Mouse (Mus musculus): Measurements from ENCODE around the gene Fbll1. TPM values are rescaled to one million over a fixed set of nuclear protein-coding genes. Genes with fewer than 3 reads are reported as not detected.

Gene Fbll1
- polyA plus RNA-seq, 1 experiment = 0.05 TPM

GRCm38 (mm10) chr11:35837156-35838126 is 38.8 kb upstream of the Fbll1 start:
- TF ChIP-seq POLR2A (IDR thresholded peaks at IDR 0.05; ENCODE audit: low read depth, low read length) = no peak
- TF ChIP-seq CTCF (conservative IDR thresholded peaks at IDR 0.05; ENCODE audit: insufficient read depth, insufficient read length, low read depth, low read length) = no peak
- no peak overlapping the region for H3K27ac ChIP-seq (ENCODE audit: insufficient read depth, low read depth, low read length)

DNA sequence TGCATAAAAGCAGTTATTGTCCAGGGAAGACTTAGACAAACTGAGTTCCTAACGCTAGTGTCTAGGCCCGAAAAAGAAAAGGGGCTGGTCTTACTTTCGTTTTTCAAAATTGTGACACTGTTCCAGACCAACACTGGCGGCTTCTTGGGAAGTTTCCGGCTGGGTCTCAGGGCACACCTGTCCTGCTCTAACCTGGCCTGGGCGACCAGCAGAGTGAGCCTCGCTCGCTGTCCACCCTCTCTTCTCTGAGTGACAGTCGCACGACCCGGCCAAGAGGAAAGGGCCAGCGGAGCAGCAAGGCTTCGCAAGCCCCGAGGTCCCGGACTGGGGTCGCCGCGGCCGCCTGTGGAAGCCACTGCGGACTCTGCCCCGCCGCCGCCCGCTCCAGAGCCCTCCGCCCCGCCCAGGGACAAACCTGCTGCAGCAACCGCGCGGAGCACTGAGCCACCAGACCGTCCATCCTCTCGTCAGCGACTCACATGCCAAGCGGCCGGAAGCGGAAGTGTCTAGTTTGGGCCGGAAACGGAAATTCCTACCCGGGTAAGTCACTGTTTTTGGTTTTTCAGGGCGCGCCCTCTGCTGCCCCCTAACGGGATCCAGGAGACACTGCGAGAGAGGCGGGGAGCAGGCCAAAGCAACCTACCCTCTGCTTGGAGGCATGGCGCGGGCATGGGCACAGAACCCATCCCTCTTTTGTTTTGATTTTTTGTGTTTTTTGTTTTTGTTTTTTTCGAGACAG is 35.5 kb upstream of the Fbll1 start, which contains the start of gene Rars:
TSS of gene Rars (minus strand) at position 485 of the 739 bp plus-strand sequence.
- TF ChIP-seq POLR2A (IDR thresholded peaks at IDR 0.05; ENCODE audit: low read depth, low read length) = peak; percentile 32
- TF ChIP-seq CTCF (conservative IDR thresholded peaks at IDR 0.05; ENCODE audit: insufficient read depth, insufficient read length, low read depth, low read length) = peak; percentile 84

More at GRCm38 (mm10) chr11:35837156-35838126, 38.8 kb upstream of the Fbll1 start:
- no peak for DNase-seq
- 82% methylated on average over 5 of the region's 5 CpGs for WGBS
- Histone ChIP-seq H3K4me1 (ENCODE audit: control insufficient read depth, insufficient read depth, low read length) (peaks cover 7% of the 10 kb centered on the region), H3K4me3 (ENCODE audit: insufficient read depth, low read depth, low read length) (no peak overlapping the region), H3K36me3 (ENCODE audit: control insufficient read depth, insufficient read depth, low read length) (peaks cover 2% of the 10 kb centered on the region; the same call in 1 of the 2 replicates), H3K27me3 (replicated peaks; ENCODE audit: control insufficient read depth, insufficient read depth, low read length) (no peaks in the 10 kb centered on the region)

DNA sequence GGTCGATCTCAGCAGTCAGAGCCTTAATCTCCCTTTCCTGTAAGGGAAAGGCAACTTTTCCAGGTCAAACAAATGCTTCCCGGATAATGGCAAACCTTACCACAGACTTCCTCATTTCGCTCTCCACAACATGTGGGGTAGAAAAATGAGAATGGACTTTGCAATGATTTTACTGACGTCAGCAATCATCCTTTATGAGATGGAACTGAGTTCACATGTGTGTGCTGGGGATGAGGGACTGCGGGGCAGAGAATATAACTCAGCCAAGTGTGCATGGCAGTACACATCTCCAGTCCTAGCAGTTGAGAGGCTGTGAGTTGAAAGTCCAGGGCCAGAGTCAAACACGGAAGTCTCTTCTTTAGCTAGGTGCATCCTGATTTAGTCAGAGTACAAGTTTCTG is 34.6 kb upstream of the Fbll1 start:
- Histone ChIP-seq H3K27me3 (replicated peaks; ENCODE audit: control insufficient read depth, insufficient read depth, low read length) (no peaks in the 10 kb centered on the region), H3K27ac (ENCODE audit: insufficient read depth, low read depth, low read length) (no peak overlapping the region), H3K4me1 (ENCODE audit: control insufficient read depth, insufficient read depth, low read length) (peaks cover 7% of the 10 kb centered on the region), H3K4me3 (ENCODE audit: insufficient read depth, low read depth, low read length) (peak overlapping the region; percentile 20; the same call in 1 of the 2 replicates), H3K36me3 (ENCODE audit: control insufficient read depth, insufficient read depth, low read length) (peaks cover 4% of the 10 kb centered on the region)
- no peak for TF ChIP-seq CTCF (conservative IDR thresholded peaks at IDR 0.05; ENCODE audit: insufficient read depth, insufficient read length, low read depth, low read length)
- TF ChIP-seq POLR2A (IDR thresholded peaks at IDR 0.05; ENCODE audit: low read depth, low read length) = no peak
- 51% methylated on average over 6 of the region's 6 CpGs for WGBS
- peak; percentile 27 for DNase-seq

More for the DNA sequence above, 35.5 kb upstream of the Fbll1 start, which contains the start of gene Rars:
- peak within 1 kb of the TSS; percentile 52 for H3K27ac ChIP-seq (ENCODE audit: insufficient read depth, low read depth, low read length)
- WGBS = under 1% methylated on average over 46 of the region's 46 CpGs
- DNase-seq = peak; percentile 97
- H3K4me1 ChIP-seq (ENCODE audit: control insufficient read depth, insufficient read depth, low read length) = peaks cover 7% of the 10 kb centered on the region
- peaks cover 1% of the 10 kb centered on the region for H3K36me3 ChIP-seq (ENCODE audit: control insufficient read depth, insufficient read depth, low read length)
- H3K27me3 ChIP-seq (replicated peaks; ENCODE audit: control insufficient read depth, insufficient read depth, low read length) = no peaks in the 10 kb centered on the region
- peak within 1 kb of the TSS; percentile 100 for H3K4me3 ChIP-seq (ENCODE audit: insufficient read depth, low read depth, low read length)

- peaks cover 8% of the 10 kb centered on the region for H3K36me3 ChIP-seq (ENCODE audit: control insufficient read depth, insufficient read depth, low read length)
- WGBS = 56% methylated on average over 4 of the region's 4 CpGs
Measured at GRCm38 (mm10) chr11:35832139-35832538, 33.5 kb upstream of the Fbll1 start.

GRCm38 (mm10) chr11:35827714-35828113 is 29.0 kb upstream of the Fbll1 start:
- DNase-seq = no peak
- no peaks in the 10 kb centered on the region for H3K4me1 ChIP-seq (ENCODE audit: control insufficient read depth, insufficient read depth, low read length)
- WGBS = 92% methylated on average over 6 of the region's 6 CpGs
- H3K27me3 ChIP-seq (replicated peaks; ENCODE audit: control insufficient read depth, insufficient read depth, low read length) = no peaks in the 10 kb centered on the region
- H3K4me3 ChIP-seq (ENCODE audit: insufficient read depth, low read depth, low read length) = no peak overlapping the region
- peaks cover 17% of the 10 kb centered on the region for H3K36me3 ChIP-seq (ENCODE audit: control insufficient read depth, insufficient read depth, low read length)
- no peak for TF ChIP-seq POLR2A (IDR thresholded peaks at IDR 0.05; ENCODE audit: low read depth, low read length)
- TF ChIP-seq CTCF (conservative IDR thresholded peaks at IDR 0.05; ENCODE audit: insufficient read depth, insufficient read length, low read depth, low read length) = no peak
- H3K27ac ChIP-seq (ENCODE audit: insufficient read depth, low read depth, low read length) = no peak overlapping the region

More at GRCm38 (mm10) chr11:35832139-35832538, 33.5 kb upstream of the Fbll1 start:
- Histone ChIP-seq H3K27ac (ENCODE audit: insufficient read depth, low read depth, low read length) (no peak overlapping the region), H3K4me3 (ENCODE audit: insufficient read depth, low read depth, low read length) (no peak overlapping the region), H3K4me1 (ENCODE audit: control insufficient read depth, insufficient read depth, low read length) (peaks cover 7% of the 10 kb centered on the region), H3K27me3 (replicated peaks; ENCODE audit: control insufficient read depth, insufficient read depth, low read length) (no peaks in the 10 kb centered on the region)
- TF ChIP-seq POLR2A (IDR thresholded peaks at IDR 0.05; ENCODE audit: low read depth, low read length) (no peak), CTCF (conservative IDR thresholded peaks at IDR 0.05; ENCODE audit: insufficient read depth, insufficient read length, low read depth, low read length) (no peak)
- DNase-seq = no peak

DNA sequence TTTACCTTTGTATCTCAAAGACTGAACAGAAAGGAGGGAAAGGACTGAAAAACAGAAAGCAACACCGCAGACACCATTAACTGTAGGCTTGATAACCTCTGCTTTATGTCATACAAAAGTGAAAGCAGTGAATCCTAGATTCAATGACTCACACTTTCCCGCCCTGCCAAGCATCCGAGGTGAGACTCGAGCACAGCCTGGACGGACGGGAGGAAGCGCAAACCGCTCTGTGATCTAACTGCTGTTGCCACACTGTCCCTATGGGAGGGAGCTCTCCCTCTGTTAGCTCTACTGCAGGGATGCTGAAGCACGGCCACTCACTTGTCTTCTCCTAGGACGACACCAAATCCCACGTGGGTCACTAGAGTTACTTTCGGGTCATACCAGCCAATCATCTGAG is 17.6 kb upstream of the Fbll1 start:
- Histone ChIP-seq H3K4me1 (ENCODE audit: control insufficient read depth, insufficient read depth, low read length) (no peaks in the 10 kb centered on the region), H3K36me3 (ENCODE audit: control insufficient read depth, insufficient read depth, low read length) (peaks cover 23% of the 10 kb centered on the region), H3K4me3 (ENCODE audit: insufficient read depth, low read depth, low read length) (no peak overlapping the region), H3K27ac (ENCODE audit: insufficient read depth, low read depth, low read length) (no peak overlapping the region), H3K27me3 (replicated peaks; ENCODE audit: control insufficient read depth, insufficient read depth, low read length) (no peaks in the 10 kb centered on the region)
- no peak for TF ChIP-seq CTCF (conservative IDR thresholded peaks at IDR 0.05; ENCODE audit: insufficient read depth, insufficient read length, low read depth, low read length)
- no peak for TF ChIP-seq POLR2A (IDR thresholded peaks at IDR 0.05; ENCODE audit: low read depth, low read length)
- WGBS = 88% methylated on average over 12 of the region's 12 CpGs
- no peak for DNase-seq

All from kidney, adult 2 months (tissue).